Mouse (Mus musculus): Measurements from ENCODE around the gene Dnajb12.

DNA sequence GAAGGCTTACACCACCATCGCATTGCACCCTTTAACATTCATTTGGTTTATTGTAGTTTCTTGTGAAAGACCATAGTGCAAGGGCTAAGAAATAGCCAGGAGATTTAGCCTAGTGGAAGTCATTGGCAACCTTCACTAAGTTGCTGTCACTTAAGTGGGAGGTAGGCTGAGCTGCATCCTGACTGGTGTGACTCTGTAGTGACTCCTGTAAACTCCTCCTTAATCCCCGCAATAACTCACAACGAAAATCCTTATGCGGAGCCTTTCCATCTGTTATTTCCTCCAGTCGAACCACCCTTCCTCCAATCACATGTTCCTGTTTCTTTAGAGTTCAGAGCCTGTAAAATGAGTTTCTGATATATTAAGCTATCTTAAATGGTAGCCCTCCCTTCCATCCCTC is 533 bp upstream of the Dnajb12 start:
- TF ChIP-seq CTCF (IDR thresholded peaks at IDR 0.05; ENCODE audit: insufficient read depth, low read depth, low read length): no peak
- no peak for TF ChIP-seq POLR2A (IDR thresholded peaks at IDR 0.05; ENCODE audit: insufficient read depth, low read depth, low read length)

Data from olfactory bulb, adult 2 months (tissue).